Mouse (Mus musculus) liver, embryonic 11.5 days (tissue): ENCODE results near the gene Rabl6. TPM values are rescaled to one million over a fixed set of nuclear protein-coding genes. Genes with fewer than 3 reads are reported as not detected.

ENCODE experiments used
- ATAC-seq: fragments of 200-750 bp; cut with Nextera tagmentation; replicated peaks from 2 replicates; pipeline ENCODE4 v1.8.0; 2017; ENCODE audit warnings: moderate number of reproducible peaks, mild to moderate bottlenecking, moderate TSS enrichment, moderate library complexity; ENCODE audit not compliant: low FRiP score
- DNase-seq: peaks from one replicate; pipeline ENCODE4 v3.0.0-alpha.2; 2017; ENCODE audit warnings: low spot score
- H3K27ac ChIP-seq: fragments of 300-500 bp; sonication (generic); 2 replicates; pipeline ENCODE4 v1.5.1; 2014; ENCODE audit warnings: mild to moderate bottlenecking, low read depth, low read length, control low read depth
- H3K27me3 ChIP-seq: fragments of 300-500 bp; sonication (generic); replicated peaks from 2 replicates; pipeline ENCODE4 v1.6.1; 2014; ENCODE audit warnings: low read length, mixed read lengths; ENCODE audit not compliant: control insufficient read depth, insufficient read depth
- H3K36me3 ChIP-seq: fragments of 300-500 bp; sonication (generic); 2 replicates; pipeline ENCODE4 v1.6.1; 2014; ENCODE audit warnings: mild to moderate bottlenecking, low read length, moderate library complexity, mixed read lengths; ENCODE audit not compliant: control insufficient read depth, insufficient read depth
- H3K4me1 ChIP-seq: fragments of 300-500 bp; sonication (generic); replicated peaks from 2 replicates; pipeline ENCODE4 v1.6.1; 2014; ENCODE audit warnings: low read length, mixed read lengths; ENCODE audit not compliant: control insufficient read depth, insufficient read depth
- H3K4me2 ChIP-seq: fragments of 300-500 bp; sonication (generic); 2 replicates; pipeline ENCODE4 v1.6.1; 2014; ENCODE audit warnings: mild to moderate bottlenecking, control low read depth, moderate library complexity
- H3K4me3 ChIP-seq: fragments of 300-500 bp; sonication (generic); 2 replicates; pipeline ENCODE4 v1.5.1; 2014; ENCODE audit warnings: low read depth, low read length, control low read depth
- H3K9ac ChIP-seq: fragments of 300-500 bp; sonication (generic); 2 replicates; pipeline ENCODE4 v1.6.1; 2014; ENCODE audit warnings: low read depth, low read length, control low read depth
- H3K9me3 ChIP-seq: fragments of 300-500 bp; sonication (generic); 2 replicates; pipeline ENCODE4 v1.6.1; 2016; ENCODE audit warnings: low read length, inconsistent platforms, mixed read lengths; ENCODE audit not compliant: control insufficient read depth
- WGBS: fragments of 180-500 bp; shearing (Covaris S2); extraction: QIAGEN DNeasy Blood & Tissue Kit; methylation state at CpG from one replicate; pipeline ENCODE4 v1.1.7; 2014; 5-methylcytosine and 5-hydroxymethylcytosine counted together
- polyA plus RNA-seq: library from polyadenylated mRNA; unstranded; fragments of >200 nt; fragmentation: Nextera tagmentation; extraction: Ambion mirVana; gene quantifications from 2 replicates; pipeline ENCODE4 v1.2.1, GENCODE M21; 2014

Gene Rabl6
- polyA plus RNA-seq, 1 experiment from 2014 or later: 67.7 TPM

DNA sequence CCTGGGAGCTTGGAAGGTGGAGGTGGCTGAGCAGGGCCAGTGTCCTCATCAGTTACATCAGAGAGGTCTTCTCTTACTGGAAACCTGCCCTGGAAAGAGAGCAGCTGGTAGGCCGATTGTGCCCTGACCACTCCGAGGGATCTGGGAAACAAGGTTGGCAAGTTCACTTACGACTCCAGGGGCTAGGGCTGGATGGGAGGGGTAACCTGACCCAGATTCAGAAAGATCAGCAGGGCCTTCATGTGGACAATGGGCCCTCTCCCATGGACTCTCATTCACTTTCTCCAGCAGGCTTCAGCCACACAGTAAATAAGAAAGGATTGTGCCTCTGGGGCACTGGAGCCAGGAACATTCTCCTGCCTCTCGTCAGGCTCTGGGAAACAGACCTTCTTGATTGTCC, 23.5 kb downstream of the Rabl6 start:
- no peak overlapping the region for H3K9ac ChIP-seq
- no peak overlapping the region for H3K27ac ChIP-seq
- no peak overlapping the region for H3K4me3 ChIP-seq
- WGBS: 86% methylated on average over 4 of the region's 4 CpGs
- H3K4me1 ChIP-seq: peaks cover 19% of the 10 kb centered on the region
- H3K9me3 ChIP-seq: no peaks in the 10 kb centered on the region
- DNase-seq (no peak), ATAC-seq (no peak)
- H3K36me3 ChIP-seq: peaks cover 14% of the 10 kb centered on the region
- no peak overlapping the region for H3K4me2 ChIP-seq
- peaks cover 14% of the 10 kb centered on the region for H3K27me3 ChIP-seq

DNA sequence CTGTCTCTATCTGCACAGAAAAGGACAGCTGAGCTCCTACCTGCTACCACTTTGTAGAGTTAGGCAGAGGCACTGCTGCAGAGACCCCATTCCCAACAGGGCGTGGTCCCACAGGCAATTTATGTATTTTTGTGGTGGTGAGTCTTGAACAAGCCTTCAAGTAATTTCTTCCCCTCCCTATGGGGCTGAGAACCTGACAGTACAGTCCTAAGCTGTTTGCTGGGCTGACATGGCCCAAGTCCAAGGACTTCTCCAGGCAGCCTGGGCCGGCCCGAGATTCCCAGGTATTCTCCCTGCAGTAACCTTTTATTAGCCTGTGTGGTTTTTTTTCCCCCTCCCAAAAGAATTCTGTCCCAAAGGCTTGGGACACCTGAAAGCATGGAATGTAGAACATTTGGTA, 24.2 kb downstream of the Rabl6 start:
- 94% methylated on average over 3 of the region's 3 CpGs for WGBS

DNA sequence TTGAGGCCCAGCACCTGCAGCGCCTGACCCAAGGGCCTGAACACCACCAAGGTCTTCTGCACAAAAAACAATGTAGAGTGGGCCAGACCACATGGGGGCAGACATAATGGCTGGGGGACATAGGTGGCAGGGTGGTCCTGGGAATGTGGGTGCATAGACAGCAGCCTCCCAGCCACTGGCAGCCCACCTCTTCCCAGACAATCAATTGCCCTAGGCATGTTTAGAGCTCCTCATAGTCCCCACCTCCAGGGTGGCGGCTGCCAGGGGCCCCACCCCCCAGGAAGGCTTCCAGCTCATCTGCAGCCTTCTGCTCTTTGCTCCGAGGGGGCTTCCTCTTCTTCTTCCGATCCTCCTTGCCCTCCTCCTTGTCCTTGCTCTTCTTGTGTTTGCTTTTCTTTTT, 24.8 kb downstream of the Rabl6 start:
- Histone ChIP-seq H3K4me2 (no peak overlapping the region), H3K27ac (no peak overlapping the region), H3K4me1 (peaks cover 25% of the 10 kb centered on the region), H3K9ac (no peak overlapping the region), H3K4me3 (no peak overlapping the region), H3K9me3 (no peaks in the 10 kb centered on the region), H3K36me3 (peaks cover 11% of the 10 kb centered on the region), H3K27me3 (peaks cover 27% of the 10 kb centered on the region)
- WGBS: 69% methylated on average over 4 of the region's 4 CpGs
- ATAC-seq: no peak
- no peak for DNase-seq

More for the DNA sequence above, 24.2 kb downstream of the Rabl6 start:
- Histone ChIP-seq H3K36me3 (peaks cover 14% of the 10 kb centered on the region), H3K27ac (no peak overlapping the region), H3K4me3 (no peak overlapping the region), H3K9ac (no peak overlapping the region), H3K4me2 (no peak overlapping the region), H3K27me3 (peaks cover 21% of the 10 kb centered on the region), H3K9me3 (no peaks in the 10 kb centered on the region), H3K4me1 (peaks cover 23% of the 10 kb centered on the region)
- DNase-seq (no peak), ATAC-seq (no peak)

- no peak for DNase-seq
- Histone ChIP-seq H3K9ac (no peak overlapping the region), H3K27ac (no peak overlapping the region), H3K4me1 (peaks cover 26% of the 10 kb centered on the region), H3K4me3 (no peak overlapping the region), H3K36me3 (peaks cover 11% of the 10 kb centered on the region), H3K9me3 (no peaks in the 10 kb centered on the region), H3K4me2 (no peak overlapping the region), H3K27me3 (peaks cover 31% of the 10 kb centered on the region)
- ATAC-seq: no peak
- 82% methylated on average over 6 of the region's 6 CpGs for WGBS
Measured at GRCm38 (mm10) chr2:25583120-25583481, 25.2 kb downstream of the Rabl6 start.

DNA sequence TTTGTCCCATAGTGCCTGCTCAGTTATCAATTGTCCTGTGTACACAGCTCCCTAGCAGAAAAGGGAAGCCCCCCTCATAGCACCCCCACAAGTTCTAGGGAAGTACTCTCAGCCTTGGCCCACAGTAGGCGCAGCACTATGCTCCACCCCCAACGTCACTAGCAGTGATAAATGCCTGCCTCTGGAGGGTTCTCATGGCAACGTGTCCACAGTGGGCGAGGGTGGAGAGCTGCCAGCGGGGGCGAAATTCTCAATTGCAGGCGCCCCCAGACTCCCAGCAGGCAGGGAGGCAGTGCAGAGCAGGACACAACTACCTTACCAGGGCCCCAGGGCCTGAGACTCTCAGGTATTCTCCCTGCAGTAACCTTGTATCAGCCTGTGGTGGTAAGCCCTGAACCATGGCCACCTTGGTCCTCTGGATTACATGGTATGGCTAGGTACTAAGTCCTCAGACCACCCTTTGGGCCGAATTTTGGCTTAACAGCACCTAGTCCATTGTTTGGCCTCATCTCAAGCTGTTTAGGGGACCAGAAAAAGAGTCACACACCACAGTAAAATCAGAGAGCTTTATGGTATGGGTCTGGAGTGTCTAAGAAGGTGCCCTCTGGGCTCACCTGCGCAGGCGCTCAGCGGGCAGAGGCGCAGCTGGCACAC, 25.7 kb downstream of the Rabl6 start:
- H3K9me3 ChIP-seq: no peaks in the 10 kb centered on the region
- H3K36me3 ChIP-seq: peaks cover 11% of the 10 kb centered on the region
- peak; percentile 42; the same call in 1 of the 2 replicates for ATAC-seq
- no peak overlapping the region for H3K27ac ChIP-seq
- H3K4me2 ChIP-seq: no peak overlapping the region; the same call in 1 of the 2 replicates
- peaks cover 36% of the 10 kb centered on the region for H3K27me3 ChIP-seq
- WGBS: 48% methylated on average over 12 of the region's 12 CpGs
- DNase-seq: no peak
- peaks cover 31% of the 10 kb centered on the region for H3K4me1 ChIP-seq
- H3K4me3 ChIP-seq: no peak overlapping the region
- 0 out of 2 replicates have a peak overlapping the region, but pooled peaks have one; percentile 4 for H3K9ac ChIP-seq

DNA sequence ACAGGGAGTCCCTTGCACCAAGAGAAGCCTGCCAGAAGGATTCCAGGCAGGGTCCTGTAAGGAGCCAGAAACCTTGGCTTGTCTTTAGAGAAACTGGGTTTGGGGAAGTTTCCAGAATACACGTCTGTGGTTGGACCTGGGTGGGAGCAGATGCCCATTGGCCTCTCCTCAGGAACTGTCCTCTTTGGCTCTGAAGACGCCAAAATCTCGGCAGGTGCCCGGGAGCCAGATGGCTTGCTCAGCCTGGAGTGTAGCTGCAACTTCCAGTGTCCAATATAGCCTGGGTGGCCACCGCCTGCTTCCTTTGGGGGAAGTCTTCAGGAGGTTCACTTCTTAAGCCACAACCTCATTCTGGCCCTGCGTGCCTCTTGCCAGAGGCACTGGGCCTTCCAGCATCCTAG, 26.4 kb downstream of the Rabl6 start:
- peaks cover 9% of the 10 kb centered on the region for H3K36me3 ChIP-seq
- ATAC-seq (0 out of 2 replicates have a peak, but pooled peaks have one; percentile 21), DNase-seq (no peak)
- H3K9ac ChIP-seq: no peak overlapping the region
- H3K4me2 ChIP-seq: peak overlapping the region; percentile 66
- WGBS: 18% methylated on average over 6 of the region's 6 CpGs
- H3K27me3 ChIP-seq: peaks cover 43% of the 10 kb centered on the region
- H3K4me1 ChIP-seq: peaks cover 37% of the 10 kb centered on the region
- H3K9me3 ChIP-seq: no peaks in the 10 kb centered on the region
- no peak overlapping the region for H3K27ac ChIP-seq
- peak overlapping the region; percentile 34; the same call in 1 of the 2 replicates for H3K4me3 ChIP-seq

- Histone ChIP-seq H3K9me3 (no peaks in the 10 kb centered on the region), H3K4me3 (peak within 1 kb of the TSS; percentile 34), H3K4me1 (peaks cover 37% of the 10 kb centered on the region), H3K36me3 (peaks cover 9% of the 10 kb centered on the region), H3K4me2 (peak within 1 kb of the TSS; percentile 66), H3K27ac (no peak within 1 kb of the TSS), H3K27me3 (peaks cover 48% of the 10 kb centered on the region), H3K9ac (0 out of 2 replicates have a peak within 1 kb of the TSS, but pooled peaks have one; percentile 4)
- DNase-seq (peak; percentile 66), ATAC-seq (peak; percentile 74)
- 7% methylated on average over 19 of the region's 19 CpGs for whole genome bisulfite sequencing
Measured at GRCm38 (mm10) chr2:25581294-25581864, 26.9 kb downstream of the Rabl6 start, which contains the start of gene Ajm1. Ajm1 (minus strand) TSS chr2:25581757.

DNA sequence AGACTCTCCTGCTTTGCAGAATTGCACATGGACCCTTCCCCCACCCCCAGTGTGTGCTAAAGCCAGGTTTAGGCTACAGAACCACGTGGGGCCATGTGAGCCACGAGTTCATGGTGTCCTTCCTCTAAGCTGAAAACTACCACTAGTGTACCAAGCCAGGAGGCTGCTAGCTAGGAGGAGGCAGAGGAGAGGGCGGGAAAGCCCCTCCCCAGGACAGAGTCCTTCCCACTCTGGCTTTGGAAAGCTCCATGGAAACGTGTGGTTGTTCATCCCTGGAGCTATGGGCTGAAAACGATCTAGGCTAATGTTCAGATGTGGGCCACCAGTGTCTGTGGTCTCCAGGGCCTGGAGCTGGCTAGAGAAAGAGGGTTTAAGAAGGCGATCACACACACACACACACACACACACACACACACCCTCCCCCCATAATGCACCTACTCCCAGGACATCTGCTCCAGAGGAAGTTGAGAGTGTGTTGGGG, 27.7 kb downstream of the Rabl6 start:
- H3K27ac ChIP-seq: no peak overlapping the region
- no peaks in the 10 kb centered on the region for H3K9me3 ChIP-seq
- no peak for DNase-seq
- H3K9ac ChIP-seq: no peak overlapping the region
- no peak for ATAC-seq
- peak overlapping the region; percentile 15; the same call in 1 of the 2 replicates for H3K4me3 ChIP-seq
- H3K36me3 ChIP-seq: peaks cover 9% of the 10 kb centered on the region
- peaks cover 56% of the 10 kb centered on the region for H3K27me3 ChIP-seq
- WGBS: 33% methylated on average over 6 of the region's 6 CpGs
- peaks cover 41% of the 10 kb centered on the region for H3K4me1 ChIP-seq
- H3K4me2 ChIP-seq: peak overlapping the region; percentile 66
